Mouse (Mus musculus): ENCODE measurements around the gene Lrrc57.

DNA sequence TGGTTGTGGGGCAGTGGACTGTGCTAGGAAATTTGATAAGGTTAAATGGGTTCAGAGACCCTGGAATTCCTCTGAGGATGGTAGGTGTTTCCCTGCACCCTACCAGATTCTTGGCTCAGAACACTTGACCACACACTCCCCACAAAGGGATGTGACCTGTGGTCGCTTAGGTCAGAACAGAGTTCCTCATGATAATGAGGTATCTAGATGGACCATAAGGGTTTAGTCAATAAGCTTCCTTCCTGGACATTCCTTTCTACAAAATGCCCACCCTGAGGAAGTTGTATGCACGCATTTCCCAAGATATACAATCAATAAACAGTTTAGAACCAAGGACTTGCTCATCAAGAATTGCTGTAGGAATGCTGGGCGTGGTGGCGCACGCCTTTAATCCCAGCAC, 46.6 kb upstream of the Lrrc57 start:
- TF ChIP-seq EP300 (IDR thresholded peaks at IDR 0.05; ENCODE audit: low read depth): no peak
- TF ChIP-seq CTCF (IDR thresholded peaks at IDR 0.05; ENCODE audit: low read depth): no peak

Measured in liver, embryonic 14.5 days (tissue).